Mouse (Mus musculus): ENCODE measurements around the gene Lbp.

Lbp gene

DNA sequence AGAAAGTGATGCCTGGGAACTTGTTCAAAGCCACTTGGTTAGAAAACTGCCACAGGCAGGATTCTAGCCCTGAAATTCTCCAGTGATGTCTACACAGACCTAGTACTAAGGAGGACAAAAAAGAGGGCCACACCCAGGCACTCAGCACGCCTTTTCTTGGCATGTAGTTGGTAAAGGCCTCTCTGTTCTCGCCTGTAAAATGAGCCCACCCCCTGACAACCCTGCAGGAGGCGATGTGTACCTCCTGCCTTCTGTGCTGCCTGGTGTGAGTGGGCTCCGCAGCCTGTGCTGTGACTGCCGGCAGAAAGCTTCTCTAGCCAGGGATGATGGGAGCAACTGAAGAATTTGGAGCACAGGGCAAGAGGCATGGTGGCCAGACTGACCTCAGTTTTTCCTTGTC lies 2.0 kb downstream of the Lbp start:
- DNase-seq (ENCODE audit: low read depth, low spot score): no peak

DNA sequence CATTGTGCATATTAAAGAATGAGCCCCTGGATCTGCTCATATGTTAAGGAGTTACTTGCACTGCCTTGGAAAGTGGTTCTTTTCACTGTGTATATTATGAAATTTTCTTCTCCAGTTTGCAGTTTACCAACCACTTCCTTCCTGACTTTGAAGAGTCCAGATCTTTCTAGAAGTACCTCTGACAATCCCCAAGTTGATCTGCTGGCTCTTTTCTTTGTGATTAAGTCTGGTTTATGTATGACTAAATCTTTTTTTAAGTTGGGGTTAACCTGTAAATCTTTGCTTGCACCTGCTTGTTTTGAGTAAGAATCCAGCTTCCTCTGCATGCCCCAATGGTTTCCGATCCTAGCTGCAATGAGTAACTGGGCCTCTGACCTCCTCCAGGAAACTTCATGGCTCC lies 6.8 kb downstream of the Lbp start:
- DNase-seq (ENCODE audit: low read depth, low spot score): no peak

DNA sequence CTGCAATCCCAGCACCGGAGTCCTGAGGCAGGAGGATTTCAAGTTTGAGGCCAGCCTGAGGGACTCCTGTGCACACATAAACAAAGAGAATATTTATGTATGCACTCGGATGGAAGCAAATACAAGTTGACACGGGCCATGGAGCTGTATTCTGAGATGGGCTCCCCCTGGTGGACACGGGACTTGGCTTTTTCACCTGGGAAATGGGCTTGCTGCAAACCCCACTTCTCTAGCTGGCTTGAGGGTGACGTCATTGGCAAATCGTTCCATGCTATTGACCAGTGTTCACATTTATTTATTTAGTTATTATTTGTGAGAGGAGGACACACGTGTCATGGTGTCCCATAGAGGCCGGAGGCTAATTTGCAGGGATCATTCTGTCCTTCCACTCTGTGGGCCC lies 10.1 kb downstream of the Lbp start:
- peak; percentile 20 for DNase-seq (ENCODE audit: low read depth, low spot score)

DNA sequence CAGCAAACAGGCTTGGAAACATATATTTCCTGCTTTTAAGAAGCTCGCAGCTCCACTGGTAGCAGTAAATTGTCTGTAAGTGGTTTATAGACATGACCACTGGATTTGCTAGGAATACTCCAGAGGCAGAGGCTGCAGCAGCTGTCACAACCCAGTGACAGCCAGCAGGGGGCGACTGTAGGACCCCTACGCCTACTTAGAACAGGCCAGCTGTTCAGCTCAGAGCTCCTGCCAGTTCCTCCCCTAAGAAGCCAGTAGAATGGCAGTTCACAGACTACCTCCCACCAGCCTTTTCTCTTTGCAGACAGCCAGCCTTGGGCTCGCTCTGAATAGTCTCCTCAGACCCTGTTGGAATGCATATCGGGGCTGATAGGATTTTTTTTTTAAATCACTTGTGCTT lies 10.7 kb downstream of the Lbp start:
- DNase-seq (ENCODE audit: low read depth, low spot score): peak; percentile 68

DNA sequence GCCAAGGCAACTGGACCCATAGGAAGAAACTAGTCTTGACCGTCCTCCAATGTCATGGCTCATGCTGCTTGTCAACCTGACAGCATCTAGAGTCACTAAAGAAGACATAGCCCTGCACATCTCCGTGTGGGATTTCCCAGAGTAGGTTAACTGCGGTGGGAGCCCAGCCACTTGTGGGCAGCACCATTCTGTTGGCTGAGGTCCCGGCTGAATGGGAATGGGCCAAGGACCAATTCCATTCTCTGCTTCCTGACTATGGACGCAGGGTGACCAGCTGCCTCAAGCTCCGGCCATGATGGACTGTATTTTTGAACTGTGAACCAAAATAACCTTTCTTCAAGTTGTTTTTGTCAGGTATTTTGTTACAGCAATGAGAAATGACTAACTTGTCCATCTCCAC lies 15.3 kb downstream of the Lbp start:
- no peak for DNase-seq (ENCODE audit: low read depth, low spot score)

DNA sequence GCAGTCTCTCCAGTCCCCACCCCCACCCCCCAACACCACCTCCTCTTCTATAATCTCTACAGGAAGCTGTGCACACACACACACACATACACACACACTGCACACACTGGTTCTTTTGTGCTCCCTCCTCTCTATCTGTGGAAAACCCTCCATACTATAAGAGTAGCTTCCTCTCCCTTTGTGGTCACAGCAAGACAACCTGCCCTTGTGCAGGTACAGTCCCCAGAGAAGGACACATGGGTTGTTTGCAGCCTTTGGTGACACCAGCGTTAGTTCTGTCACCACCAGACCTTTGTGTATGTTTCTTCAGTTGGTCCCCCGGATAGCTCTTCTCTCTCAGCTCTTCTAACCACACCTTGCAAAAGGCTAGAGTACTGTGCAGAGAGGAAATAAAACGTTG lies 16.6 kb downstream of the Lbp start:
- no peak for DNase-seq (ENCODE audit: low read depth, low spot score)

DNA sequence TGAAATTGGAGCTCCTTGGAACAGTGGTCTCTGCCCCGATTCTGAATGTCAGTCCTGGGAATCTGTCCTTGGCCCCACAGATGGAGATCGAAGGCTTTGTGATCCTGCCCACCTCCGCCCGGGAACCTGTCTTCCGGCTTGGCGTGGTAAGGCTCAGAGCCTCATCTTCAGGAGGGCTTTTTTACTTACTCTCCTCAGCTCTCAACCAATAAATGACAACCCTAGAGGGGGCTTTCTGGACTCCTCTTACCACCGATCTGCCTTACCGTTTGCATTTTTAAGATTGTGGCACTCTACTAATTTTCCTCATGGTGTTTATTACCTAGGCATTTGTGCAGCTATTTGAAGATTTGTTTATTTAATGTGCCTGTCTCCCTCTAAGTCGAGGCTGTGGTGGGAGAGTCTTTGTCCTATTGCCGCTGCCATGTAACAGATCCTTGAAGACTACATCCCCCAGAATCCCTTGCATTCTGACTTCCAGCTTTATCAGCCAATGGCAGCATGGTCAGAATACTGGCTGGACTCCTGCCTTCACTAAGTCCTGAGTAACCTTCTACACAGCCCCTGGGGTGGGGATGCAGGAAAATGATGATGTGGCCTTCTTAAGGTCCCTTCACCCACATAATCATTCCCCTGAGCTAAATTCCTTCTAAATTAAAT lies 18.4 kb downstream of the Lbp start:
- DNase-seq (ENCODE audit: low read depth, low spot score): peak; percentile 19

DNA sequence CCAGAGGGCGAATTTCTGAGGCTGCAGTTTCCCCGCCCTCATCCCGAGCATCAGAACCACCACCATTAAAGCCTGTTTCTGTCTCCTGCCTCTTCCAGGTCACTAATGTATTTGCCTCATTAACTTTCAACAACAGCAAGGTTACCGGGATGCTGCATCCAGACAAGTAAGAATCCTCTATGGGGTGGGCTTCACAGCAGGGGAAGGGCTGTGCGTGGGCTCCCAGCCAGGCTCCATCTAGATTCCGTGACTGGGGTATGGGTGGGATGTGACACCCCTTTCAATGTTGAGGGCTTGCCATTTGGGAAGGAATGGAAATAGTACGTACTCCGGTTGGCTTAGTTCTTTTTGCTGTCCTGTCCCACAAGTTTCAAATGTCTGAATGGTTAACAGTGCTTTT lies 19.3 kb downstream of the Lbp start:
- no peak for DNase-seq (ENCODE audit: low read depth, low spot score)

DNA sequence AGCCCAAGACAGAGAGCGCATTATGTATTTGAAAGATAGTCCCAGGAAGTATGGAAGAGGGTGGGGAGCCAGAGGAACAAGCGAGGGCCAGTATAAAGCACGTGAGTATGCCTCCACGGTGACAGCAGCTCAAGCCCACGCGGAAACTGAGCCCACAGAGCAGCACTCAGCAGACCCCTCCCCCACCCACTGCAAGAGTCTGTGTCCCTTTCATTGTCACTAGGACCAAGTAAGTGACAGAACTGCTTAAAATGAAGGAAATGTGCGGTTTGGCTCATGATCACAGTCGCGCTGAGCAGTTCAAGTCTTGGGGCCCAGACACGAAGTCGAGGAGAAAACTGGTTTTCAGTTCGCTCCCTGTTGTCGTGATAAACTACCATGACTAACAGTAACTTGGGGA lies 28.1 kb downstream of the Lbp start:
- no peak for DNase-seq (ENCODE audit: low read depth, low spot score)

DNA sequence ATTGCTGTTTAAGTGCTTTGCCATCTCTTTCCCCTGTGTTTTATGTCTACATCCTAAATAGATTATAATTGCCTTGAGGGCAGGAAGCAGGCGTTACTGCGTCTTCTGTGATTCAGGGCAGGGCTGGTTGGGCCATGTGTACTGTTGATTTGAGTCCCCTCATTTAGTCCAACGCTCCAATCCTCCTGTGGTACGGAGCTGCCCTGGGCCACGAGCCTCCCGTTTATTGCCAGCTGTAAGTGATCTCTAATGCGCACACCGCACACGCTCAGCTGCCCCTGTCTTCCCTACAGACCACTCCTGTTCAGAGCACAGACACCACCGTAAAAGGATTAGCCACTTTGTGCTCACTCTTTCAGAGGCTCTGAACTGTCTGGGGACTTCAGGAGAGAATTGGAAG lies 31.4 kb downstream of the Lbp start:
- DNase-seq (ENCODE audit: low read depth, low spot score): no peak

DNA sequence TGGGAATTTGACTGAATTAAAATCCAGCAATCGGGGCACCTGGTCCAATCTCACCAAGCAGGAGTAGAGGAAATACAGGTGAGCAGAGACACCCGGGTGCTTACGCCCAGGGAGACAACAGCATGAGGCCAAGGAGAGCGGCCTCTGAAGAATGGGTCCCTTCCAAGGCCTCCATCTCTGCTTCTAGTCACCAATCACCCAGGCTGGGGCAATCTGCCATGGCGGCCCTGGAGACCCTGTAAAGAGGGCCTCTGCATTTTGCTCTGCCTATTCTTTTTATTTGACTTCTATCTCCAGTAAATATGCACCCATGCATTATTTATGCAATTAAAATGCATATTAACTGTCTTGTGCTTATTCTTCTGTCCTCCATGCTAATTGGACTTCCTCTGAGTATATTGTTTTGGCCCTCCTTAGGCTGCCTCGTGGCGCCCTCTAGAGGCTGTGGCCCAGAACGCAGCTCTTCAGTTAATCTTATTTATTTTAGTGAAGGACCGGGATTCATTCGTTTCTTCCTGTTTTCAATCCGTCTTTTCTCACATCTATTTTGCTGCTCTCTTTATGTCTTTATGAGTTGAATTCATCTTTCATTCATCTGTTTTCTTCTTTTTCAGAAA lies 33.8 kb downstream of the Lbp start:
- DNase-seq (ENCODE audit: low read depth, low spot score): peak; percentile 40

DNA sequence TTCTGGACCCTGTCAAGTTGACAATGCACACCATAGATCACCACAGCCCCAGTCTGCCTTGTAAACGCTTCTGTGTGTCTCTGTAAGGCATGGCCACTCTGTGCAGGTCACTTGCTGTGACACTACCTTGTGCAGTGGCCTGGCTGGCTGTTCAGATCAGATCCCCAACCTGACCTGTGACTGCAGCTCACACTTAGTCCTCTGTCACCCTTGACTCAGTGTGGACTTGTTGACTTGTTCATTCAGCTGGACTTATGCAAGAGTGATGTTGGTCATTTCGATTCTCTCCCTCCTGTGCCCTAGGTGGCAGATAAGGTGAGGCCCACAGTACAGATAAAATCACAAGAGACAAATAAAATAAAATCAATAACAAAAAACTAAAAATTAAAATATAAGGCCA lies 35.0 kb downstream of the Lbp start:
- DNase-seq (ENCODE audit: low read depth, low spot score): no peak

DNA sequence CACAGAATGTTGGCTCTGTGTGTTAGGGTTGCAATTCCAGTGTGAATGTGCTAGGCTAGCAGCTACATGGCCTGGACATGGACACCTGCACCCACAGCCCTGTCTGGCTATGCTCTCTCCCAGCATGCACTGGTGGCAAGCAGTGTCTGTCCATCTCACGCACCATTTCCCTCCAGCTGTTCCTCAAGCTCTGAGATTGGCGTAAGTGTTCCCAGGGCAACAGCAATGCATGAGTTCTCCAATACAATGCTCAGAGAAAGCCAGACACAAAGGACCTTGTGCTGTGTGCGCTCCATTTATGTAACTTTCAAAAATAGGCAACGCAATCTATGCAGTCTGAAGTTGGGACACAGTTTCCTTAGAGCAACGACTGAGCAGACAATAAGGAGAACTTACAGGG lies 37.2 kb downstream of the Lbp start:
- no peak for DNase-seq (ENCODE audit: low read depth, low spot score)

DNA sequence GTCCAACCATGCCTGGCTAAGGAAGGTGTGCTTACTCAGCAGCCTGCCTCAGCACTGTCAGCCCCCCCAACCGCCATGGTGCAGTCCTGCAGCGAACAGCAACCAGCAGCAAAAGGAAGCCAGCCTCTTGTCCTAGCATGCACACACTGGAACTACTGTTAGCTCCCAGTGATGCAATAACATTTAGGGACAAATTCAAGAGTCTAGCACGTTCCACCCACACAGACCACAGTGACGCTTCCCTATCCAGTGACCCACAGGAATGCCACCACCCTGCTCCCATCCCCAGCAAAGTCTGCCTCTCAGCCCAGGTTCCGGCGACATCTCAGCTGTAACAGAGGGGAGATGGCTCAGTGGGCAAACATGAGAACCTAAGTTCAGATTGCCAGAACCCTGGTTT lies 40.2 kb downstream of the Lbp start:
- no peak for DNase-seq (ENCODE audit: low read depth, low spot score)

DNA sequence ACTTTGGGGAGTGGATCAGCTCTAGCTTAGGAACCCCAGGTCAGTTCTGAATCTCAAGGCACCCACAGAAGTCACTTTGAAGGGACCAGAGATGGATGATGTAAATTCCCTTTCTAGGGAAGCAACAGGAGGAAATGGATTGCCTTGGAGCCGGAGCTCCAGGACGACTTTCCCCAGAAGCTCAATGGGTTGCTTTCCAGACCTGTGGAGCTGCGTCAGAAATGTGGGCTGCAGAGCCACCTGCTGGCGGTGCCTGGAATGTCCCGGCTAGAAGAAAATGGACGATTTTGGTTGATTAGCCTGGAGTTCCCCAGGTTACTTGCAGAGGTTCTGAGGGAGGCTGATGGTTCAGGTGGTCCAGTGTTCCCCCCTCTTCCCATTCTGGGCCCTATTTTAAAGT lies 41.6 kb downstream of the Lbp start:
- peak; percentile 43 for DNase-seq (ENCODE audit: low read depth, low spot score)

DNA sequence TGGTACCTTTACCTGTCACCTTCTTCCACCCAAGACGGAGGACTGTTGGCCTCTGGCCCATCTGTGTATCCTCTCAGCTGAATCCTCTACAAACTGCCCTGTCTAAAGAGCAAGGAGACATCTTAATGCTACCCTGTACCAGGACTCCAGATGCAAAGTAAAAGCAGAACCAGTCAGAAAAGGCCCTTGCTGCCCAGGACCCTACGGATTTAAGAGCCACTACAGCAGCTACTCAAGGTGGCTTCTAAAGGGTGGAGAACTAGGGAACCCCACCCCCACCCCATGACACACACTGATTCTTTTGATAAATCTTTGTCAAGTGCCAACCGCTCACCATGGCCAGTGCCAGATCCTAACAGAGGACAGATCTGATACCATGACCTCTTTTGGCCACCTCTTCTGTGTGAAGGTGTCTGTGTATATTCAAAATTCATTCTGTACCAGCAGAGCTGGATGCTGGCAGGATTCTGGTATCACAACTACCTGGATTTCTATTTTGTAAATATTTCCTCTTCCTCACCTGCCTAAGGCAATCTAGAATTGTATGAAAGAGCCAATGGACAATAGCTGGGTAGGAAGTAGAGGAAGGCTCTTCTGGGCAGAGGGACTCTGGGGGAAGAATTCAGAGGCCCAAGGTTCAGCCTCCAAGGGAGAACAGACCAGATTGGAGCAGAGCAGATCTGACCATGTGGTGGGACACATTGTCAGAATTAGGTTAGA lies 46.7 kb downstream of the Lbp start:
- DNase-seq (ENCODE audit: low read depth, low spot score): no peak

DNA sequence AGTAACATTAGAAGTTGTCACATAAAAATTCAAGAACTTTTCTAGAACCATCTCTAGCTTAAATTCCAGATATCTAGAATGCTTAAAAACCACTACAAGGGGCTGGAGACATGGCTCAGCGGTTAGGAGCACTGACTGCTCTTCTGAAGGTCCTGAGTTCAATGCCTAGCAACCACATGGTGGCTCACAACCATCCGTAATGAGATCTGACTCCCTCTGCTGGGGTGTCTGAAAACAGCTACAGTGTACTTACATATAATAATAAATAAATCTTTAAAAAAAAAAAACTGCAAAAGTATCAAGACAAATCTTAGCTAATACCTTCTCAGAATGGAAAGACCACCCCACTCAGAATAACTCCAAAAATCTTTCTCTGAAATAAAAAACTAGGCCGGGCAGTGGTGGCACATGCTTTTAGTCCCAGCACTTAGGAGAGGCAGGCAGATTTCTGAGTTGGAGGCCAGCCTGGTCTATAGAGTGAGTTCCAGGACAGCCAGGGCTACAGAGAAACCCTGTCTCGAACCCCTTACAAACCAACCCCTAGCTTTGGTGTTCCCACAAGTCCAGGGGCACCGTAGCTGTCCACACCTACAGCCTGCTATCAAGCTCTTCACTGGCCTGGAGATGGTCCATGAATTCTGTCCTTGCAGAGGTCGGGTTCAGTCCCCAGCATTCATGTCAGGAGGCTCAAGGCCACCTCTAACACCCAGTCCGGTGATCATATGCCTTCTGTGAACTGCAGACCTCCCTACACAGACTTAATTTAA lies 48.2 kb downstream of the Lbp start:
- no peak for DNase-seq (ENCODE audit: low read depth, low spot score)

DNA sequence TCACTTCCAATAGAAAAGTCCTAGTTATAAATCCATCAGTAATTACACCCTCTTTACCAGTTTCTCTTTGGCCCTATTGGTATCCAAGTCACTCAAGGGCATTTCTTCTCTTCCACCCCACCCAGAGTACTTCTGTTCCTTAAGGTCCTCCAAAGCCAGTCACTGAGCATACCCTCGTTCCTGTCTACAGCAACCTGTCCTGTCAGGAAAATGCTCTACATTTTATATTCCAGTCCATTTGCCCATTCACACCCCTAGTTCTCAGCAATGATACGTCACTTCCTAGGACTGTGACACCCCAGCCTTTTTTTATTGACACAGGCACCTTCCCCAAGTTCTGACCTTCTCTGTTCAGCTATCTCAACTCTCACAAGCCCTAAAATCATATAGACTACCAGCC lies 48.9 kb downstream of the Lbp start:
- DNase-seq (ENCODE audit: low read depth, low spot score): no peak

DNA sequence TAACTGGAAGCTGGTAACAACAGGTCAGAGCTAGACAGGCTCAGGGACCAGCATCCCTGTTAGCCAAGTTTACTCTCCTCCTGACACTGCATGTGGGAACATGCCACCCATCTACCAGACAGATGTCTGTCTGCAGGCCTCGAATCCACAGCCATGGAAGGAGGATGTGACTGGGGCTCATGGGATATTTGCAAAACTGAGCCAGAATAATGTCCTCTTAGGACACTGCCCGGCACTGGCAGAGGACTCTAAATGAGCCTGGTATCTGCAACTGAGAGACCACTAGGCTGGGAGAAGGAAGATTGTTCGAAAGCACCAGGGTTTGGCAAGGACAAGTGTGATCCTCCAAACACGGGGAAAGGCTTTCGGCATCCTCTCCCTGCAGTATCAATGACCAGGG lies 49.8 kb downstream of the Lbp start:
- no peak for DNase-seq (ENCODE audit: low read depth, low spot score)

DNA sequence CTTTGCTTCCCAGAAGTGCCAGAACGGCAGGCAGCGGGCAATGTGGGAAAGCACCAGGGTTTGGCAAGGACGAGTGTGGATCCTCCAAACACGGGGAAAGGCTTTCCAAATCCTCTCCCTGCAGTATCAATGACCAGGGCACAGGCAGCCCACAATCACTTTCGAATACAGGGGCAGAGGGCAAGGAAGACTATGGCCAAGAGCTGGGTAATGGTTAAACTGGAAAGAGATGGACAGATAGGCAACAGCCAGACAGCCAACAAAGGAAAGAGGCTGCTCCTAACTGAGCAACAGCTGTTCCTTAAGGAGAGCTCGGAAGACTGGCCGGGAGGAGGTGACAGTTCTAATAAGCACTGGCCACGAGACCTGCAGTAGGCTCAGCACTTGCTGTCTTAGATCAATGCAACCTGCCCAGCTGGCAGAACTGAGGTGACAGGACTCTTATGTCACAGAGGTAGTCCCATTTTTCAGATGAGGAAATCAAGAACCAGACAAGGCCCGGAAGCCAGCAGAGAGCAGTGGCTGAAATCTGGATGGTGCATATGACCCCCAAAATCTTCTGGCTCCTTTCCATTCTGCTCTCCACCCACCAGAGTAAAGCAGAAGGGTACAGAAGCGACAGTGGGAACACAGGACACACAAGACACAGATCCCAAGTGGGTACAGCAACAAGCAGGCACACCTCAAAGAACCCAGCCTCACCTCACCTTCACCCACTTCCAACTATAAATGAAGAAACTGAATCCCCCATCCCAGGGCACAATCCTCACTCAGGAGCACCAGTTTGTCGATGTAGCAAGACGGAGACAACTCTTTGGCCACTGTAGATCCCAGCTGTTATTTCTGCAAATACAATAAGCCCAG lies 53.7 kb downstream of the Lbp start:
- DNase-seq (ENCODE audit: low read depth, low spot score): no peak

DNA sequence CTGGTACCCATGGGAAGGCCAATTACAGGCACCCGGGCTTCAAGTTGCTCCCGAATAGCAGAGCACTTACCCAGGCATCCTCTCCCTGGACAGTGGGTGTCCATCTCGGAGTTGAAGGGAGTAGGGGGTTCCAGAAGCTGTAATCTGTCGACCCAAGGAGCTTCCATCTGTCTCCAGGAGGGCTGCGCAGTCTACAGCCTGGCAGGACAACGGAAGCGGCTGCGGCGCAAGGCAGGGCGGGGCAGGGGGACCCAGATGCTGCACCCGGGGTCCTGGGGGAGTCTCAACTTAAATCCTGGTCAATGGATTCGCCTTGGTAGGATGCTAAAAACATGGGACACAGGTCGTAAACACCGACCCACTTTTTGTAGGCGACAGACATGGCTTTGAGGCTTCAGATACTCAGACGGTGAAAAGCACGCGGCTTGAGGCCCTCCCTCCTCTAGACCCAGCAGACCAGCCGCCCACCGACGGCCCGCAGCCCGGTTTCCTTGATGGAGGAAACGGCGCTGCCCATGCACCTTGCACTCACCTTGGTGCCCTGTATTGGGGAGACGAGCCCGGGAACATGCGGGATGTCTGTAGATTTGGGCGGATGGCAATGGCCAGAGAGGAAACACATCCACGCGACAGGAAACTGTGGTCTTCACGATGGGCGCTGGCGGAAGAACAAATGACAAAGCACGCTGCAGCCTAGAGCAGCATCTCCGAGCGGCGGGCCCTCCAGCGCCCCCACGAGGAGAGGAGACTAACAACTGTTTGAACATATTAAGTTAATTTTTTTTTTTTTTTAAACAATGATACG lies 54.8 kb downstream of the Lbp start:
- peak; percentile 82 for DNase-seq (ENCODE audit: low read depth, low spot score)

Data from embryo, embryonic 11.5 days (tissue).